Comparison of ENCODE assay signal across 8 mouse cellular contexts in genomic region chr9:88240740-88241139, GRCm38 (mm10).
DNase-seq lines count a peak whose midpoint lies in the region; ATAC-seq and TF ChIP-seq lines count a peak whose summit lies in the region.

No protein-coding gene starts in this region.

- no peaks in the 10 kb centered on the region for H3K36me3 ChIP-seq in intestine, embryonic 16.5 days (ENCODE audit: control insufficient read depth, insufficient read depth, low read length)
- H3K36me3 ChIP-seq in midbrain, embryonic 16.5 days (ENCODE audit: control insufficient read depth, insufficient read depth, low read length): no peaks in the 10 kb centered on the region

- ATAC-seq in intestine, embryonic 16.5 days: peak; percentile 12; the same call in 1 of the 2 replicates
- ATAC-seq in midbrain, embryonic 16.5 days: peak; percentile 29

- intact Hi-C loops in left cerebral cortex, postnatal 4 days (cut with DNase I): loop anchor here (5.0 to 10.0 kb wide), 2 partner anchors 122 to 294 kb away; no protein-coding TSS in a partner anchor

- DNase-seq in embryo, embryonic 10.5 days (ENCODE audit: low spot score): peak; percentile 16
- no peak for DNase-seq in embryo, embryonic 10 days (ENCODE audit: low spot score)
- DNase-seq in heart, adult 8-10 months (ENCODE audit: low spot score): peak; percentile 15
- DNase-seq in left cerebral cortex, postnatal 4 days: no peak
- no peak for DNase-seq in layer of hippocampus, adult 2 months (ENCODE audit: low spot score in 2 of 2)
- no peak for DNase-seq in frontal cortex, postnatal 36 days (ENCODE audit: low spot score in 2 of 2)

- H3K4me3 ChIP-seq in intestine, embryonic 16.5 days (ENCODE audit: low read length): no peak overlapping the region
- no peak overlapping the region for H3K4me3 ChIP-seq in midbrain, embryonic 16.5 days (ENCODE audit: low read depth, low read length)
- H3K4me3 ChIP-seq in layer of hippocampus, adult 2 months: no peak overlapping the region

- TF ChIP-seq CTCF in layer of hippocampus, adult 2 months (conservative IDR thresholded peaks at IDR 0.05): no peak

- peak overlapping the region; percentile 66; the same call in 1 of the 2 replicates for H3K4me2 ChIP-seq in intestine, embryonic 16.5 days (ENCODE audit: low read depth, low read length)
- peak overlapping the region; percentile 57 for H3K4me2 ChIP-seq in midbrain, embryonic 16.5 days (ENCODE audit: low read length)

- H3K4me1 ChIP-seq in intestine, embryonic 16.5 days (ENCODE audit: control insufficient read depth, insufficient read depth, low read length): no peaks in the 10 kb centered on the region
- peaks cover 2% of the 10 kb centered on the region for H3K4me1 ChIP-seq in midbrain, embryonic 16.5 days (ENCODE audit: control insufficient read depth, insufficient read depth, low read length)

- H3K27ac ChIP-seq in intestine, embryonic 16.5 days (ENCODE audit: low read length): no peak overlapping the region
- no peak overlapping the region for H3K27ac ChIP-seq in midbrain, embryonic 16.5 days (ENCODE audit: low read length)
- no peak overlapping the region for H3K27ac ChIP-seq in layer of hippocampus, adult 2 months

- WGBS in intestine, embryonic 16.5 days: 8% methylated on average over 4 of the region's 4 CpGs
- 20% methylated on average over 4 of the region's 4 CpGs for WGBS in midbrain, embryonic 16.5 days

- H3K27me3 ChIP-seq in intestine, embryonic 16.5 days (replicated peaks; ENCODE audit: control insufficient read depth, insufficient read depth, low read length): no peaks in the 10 kb centered on the region
- no peaks in the 10 kb centered on the region for H3K27me3 ChIP-seq in midbrain, embryonic 16.5 days (ENCODE audit: control insufficient read depth, insufficient read depth, low read depth, low read length)

- no peaks in the 10 kb centered on the region for H3K9me3 ChIP-seq in intestine, embryonic 16.5 days (ENCODE audit: control insufficient read depth, low read length)
- H3K9me3 ChIP-seq in midbrain, embryonic 16.5 days (replicated peaks; ENCODE audit: control insufficient read depth, low read length, poor library complexity, severe bottlenecking): no peaks in the 10 kb centered on the region

- H3K9ac ChIP-seq in intestine, embryonic 16.5 days (ENCODE audit: low read depth, low read length): peak overlapping the region; percentile 58; the same call in 1 of the 2 replicates
- H3K9ac ChIP-seq in midbrain, embryonic 16.5 days (ENCODE audit: low read depth, low read length): no peak overlapping the region; the same call in 1 of the 2 replicates

Comparison
In these comparisons a context has a peak if more than half of its experiments do, and no peak if none do; other contexts are left out.
1. DNase-seq: peak in embryo, embryonic 10.5 days (single experiment) and heart, adult 8-10 months (single experiment); none in embryo, embryonic 10 days (single experiment), left cerebral cortex, postnatal 4 days (single experiment), layer of hippocampus, adult 2 months (0 of 2) and frontal cortex, postnatal 36 days (0 of 2).